Mouse (Mus musculus): ENCODE results near the gene Lgals8.

DNA sequence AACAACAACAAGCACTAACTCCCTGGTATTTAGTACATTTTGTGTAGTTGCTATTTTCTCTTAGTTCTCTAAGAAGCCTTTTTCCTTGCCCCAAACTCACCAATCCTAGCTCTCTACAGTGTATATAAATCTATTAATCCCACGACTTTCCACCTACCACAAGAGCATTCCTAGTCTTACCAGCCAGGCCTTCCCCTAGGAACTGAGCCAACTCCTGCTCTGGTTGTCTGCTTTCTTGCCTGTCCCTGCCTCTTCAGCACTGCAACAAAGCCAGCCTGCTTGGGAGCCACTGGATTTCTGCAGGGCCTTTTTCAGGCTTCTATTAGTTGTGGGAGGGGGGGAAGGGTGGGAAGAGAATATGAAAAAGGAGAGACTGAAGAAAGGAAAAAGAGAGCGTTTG is 20.5 kb upstream of the Lgals8 start:
- TF ChIP-seq CTCF (IDR thresholded peaks at IDR 0.05; ENCODE audit: control insufficient read depth, insufficient read depth, insufficient replicate concordance, low read depth, low read length) (no peak), POLR2A (IDR thresholded peaks at IDR 0.05; ENCODE audit: control insufficient read depth, low read depth, low read length) (no peak)

Measured in testis, adult 2 months (tissue).